Mouse (Mus musculus): ENCODE data around the gene Hephl1.

DNA sequence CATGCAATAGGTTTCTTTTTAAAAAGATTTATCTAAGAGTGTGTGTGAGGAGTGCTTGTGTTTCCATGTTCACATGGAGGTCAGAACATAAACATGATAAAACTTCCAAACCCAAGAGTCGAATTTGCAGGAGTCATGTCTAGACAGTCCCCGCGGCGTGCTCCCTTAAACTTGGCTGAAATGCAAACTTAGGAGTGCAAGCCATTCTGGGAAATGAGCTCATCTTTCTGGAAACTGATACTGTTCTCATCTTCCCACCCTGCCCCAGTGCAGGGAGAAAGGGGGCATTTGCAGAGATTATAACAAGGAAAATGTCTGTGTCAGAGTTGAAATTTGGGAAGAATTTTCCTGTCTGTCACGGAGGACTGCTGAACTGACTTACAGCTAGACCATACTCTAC, 72.1 kb downstream of the Hephl1 start:
- TF ChIP-seq GATA1 (IDR thresholded peaks at IDR 0.05; ENCODE audit: borderline replicate concordance, low read length) (no peak), FLI1 (IDR thresholded peaks at IDR 0.05; ENCODE audit: low read length) (no peak)
